Mouse (Mus musculus) common myeloid progenitor, adult 5-6 weeks (primary cell): ENCODE measurements at regions not wholly inside any gene's neighbourhood (a gene's known extent, or its start where the extent isn't known, plus 50 kb on each side); places are given as distances from the start of the nearest gene placed in this dataset.

ENCODE experiments used
- ATAC-seq: replicated peaks from 2 replicates; pipeline ENCODE4 v1.8.0; 2016; ENCODE audit warnings: low read depth, mild to moderate bottlenecking, moderate TSS enrichment, inconsistent platforms; ENCODE audit not compliant: poor library complexity, severe bottlenecking

- ATAC-seq = no peak
Observed at GRCm38 (mm10) chr3:126292259-126292658, 71.2 kb upstream of the Arsj start.

- no peak for ATAC-seq
Observed at GRCm38 (mm10) chr3:126292830-126293229, 70.7 kb upstream of the Arsj start.

GRCm38 (mm10) chr3:126293645-126294044, 69.8 kb upstream of the Arsj start:
- ATAC-seq = no peak

GRCm38 (mm10) chr3:126295932-126296331, 67.6 kb upstream of the Arsj start:
- no peak for ATAC-seq

GRCm38 (mm10) chr3:126299257-126299656, 64.2 kb upstream of the Arsj start:
- no peak for ATAC-seq

GRCm38 (mm10) chr3:126308303-126308702, 55.2 kb upstream of the Arsj start:
- ATAC-seq = no peak
